Mouse (Mus musculus) R1 (cell line): Measurements from ENCODE around the gene Tbc1d14.

ENCODE experiments used
- DNase-seq: peaks from one replicate; pipeline ENCODE4 v3.0.0-alpha.2; 2018; ENCODE audit warnings: low read depth, low spot score

Gene Tbc1d14

GRCm38 (mm10) chr5:36593176-36593575 is at the start of gene Tbc1d14:
Gene Tbc1d14 (minus strand): TSS chr5:36593276.
- DNase-seq, result peak; percentile 41

GRCm38 (mm10) chr5:36625612-36626011 is 32.5 kb upstream of the Tbc1d14 start:
- DNase-seq, result no peak

GRCm38 (mm10) chr5:36623670-36624069 is 30.6 kb upstream of the Tbc1d14 start:
- no peak for DNase-seq

- no peak for DNase-seq
These were observed 28.0 kb upstream of the Tbc1d14 start for GRCm38 (mm10) chr5:36621058-36621449.

- DNase-seq, result no peak
These were observed 27.5 kb upstream of the Tbc1d14 start for GRCm38 (mm10) chr5:36620409-36621057.

GRCm38 (mm10) chr5:36618890-36619289 is 25.8 kb upstream of the Tbc1d14 start:
- no peak for DNase-seq

GRCm38 (mm10) chr5:36618356-36618755 is 25.3 kb upstream of the Tbc1d14 start:
- DNase-seq, result no peak

GRCm38 (mm10) chr5:36614124-36614523 is 21.0 kb upstream of the Tbc1d14 start:
- DNase-seq, result no peak

- no peak for DNase-seq
These were observed 15.9 kb upstream of the Tbc1d14 start for GRCm38 (mm10) chr5:36608939-36609499.

- DNase-seq, result no peak
These were observed 10.0 kb upstream of the Tbc1d14 start for GRCm38 (mm10) chr5:36603031-36603430.

- DNase-seq, result no peak
These were observed 9.0 kb upstream of the Tbc1d14 start for GRCm38 (mm10) chr5:36602028-36602427.

GRCm38 (mm10) chr5:36601492-36601891 is 8.4 kb upstream of the Tbc1d14 start:
- DNase-seq, result no peak

GRCm38 (mm10) chr5:36598883-36599282 is 5.8 kb upstream of the Tbc1d14 start:
- no peak for DNase-seq

GRCm38 (mm10) chr5:36597653-36598052 is 4.6 kb upstream of the Tbc1d14 start:
- DNase-seq, result no peak

- DNase-seq, result no peak
These were observed 3.1 kb upstream of the Tbc1d14 start for GRCm38 (mm10) chr5:36596225-36596624.

- DNase-seq, result no peak
These were observed 2.0 kb upstream of the Tbc1d14 start for GRCm38 (mm10) chr5:36595115-36595514.

- DNase-seq, result no peak
These were observed 1.3 kb upstream of the Tbc1d14 start for GRCm38 (mm10) chr5:36594344-36594743.

GRCm38 (mm10) chr5:36590499-36590920 is 2.6 kb downstream of the Tbc1d14 start:
- no peak for DNase-seq

GRCm38 (mm10) chr5:36584299-36584698 is 8.8 kb downstream of the Tbc1d14 start:
- peak; percentile 65 for DNase-seq

GRCm38 (mm10) chr5:36581924-36582642 is 11.0 kb downstream of the Tbc1d14 start:
- DNase-seq, result peak; percentile 99

- DNase-seq, result no peak
These were observed 11.7 kb downstream of the Tbc1d14 start for GRCm38 (mm10) chr5:36581259-36581923.

GRCm38 (mm10) chr5:36579967-36580366 is 13.1 kb downstream of the Tbc1d14 start:
- no peak for DNase-seq
